Mouse (Mus musculus): ENCODE measurements around the gene Rgs14. TPM values are rescaled to one million over a fixed set of nuclear protein-coding genes. Genes with fewer than 3 reads are reported as not detected.

Rgs14 gene
- polyA plus RNA-seq, 1 experiment: 14.6 TPM

- Histone ChIP-seq H3K4me3 (ENCODE audit: low read depth, low read length) (no peak overlapping the region), H3K36me3 (ENCODE audit: control insufficient read depth, insufficient read depth, low read length) (peaks cover 70% of the 10 kb centered on the region), H3K27ac (ENCODE audit: insufficient read depth, low read depth, low read length) (no peak overlapping the region), H3K27me3 (ENCODE audit: control insufficient read depth, insufficient read depth, low read length) (no peaks in the 10 kb centered on the region), H3K4me1 (ENCODE audit: control insufficient read depth, insufficient read depth, insufficient read length, low read length) (no peaks in the 10 kb centered on the region)
- WGBS: 80% methylated on average over 11 of the region's 11 CpGs
- TF ChIP-seq CTCF (IDR thresholded peaks at IDR 0.05; ENCODE audit: extremely low read depth, insufficient read length, insufficient replicate concordance, low read depth, low read length): no peak
- TF ChIP-seq POLR2A (IDR thresholded peaks at IDR 0.05; ENCODE audit: low read depth, low read length): no peak
Measured at GRCm38 (mm10) chr13:55346745-55347144, 22.8 kb upstream of the Rgs14 start.

- Histone ChIP-seq H3K36me3 (ENCODE audit: control insufficient read depth, insufficient read depth, low read length) (peaks cover 32% of the 10 kb centered on the region), H3K27ac (ENCODE audit: insufficient read depth, low read depth, low read length) (no peak overlapping the region), H3K27me3 (ENCODE audit: control insufficient read depth, insufficient read depth, low read length) (no peaks in the 10 kb centered on the region), H3K4me3 (ENCODE audit: low read depth, low read length) (peak overlapping the region; percentile 39), H3K4me1 (ENCODE audit: control insufficient read depth, insufficient read depth, insufficient read length, low read length) (peaks cover 11% of the 10 kb centered on the region)
- TF ChIP-seq POLR2A (IDR thresholded peaks at IDR 0.05; ENCODE audit: low read depth, low read length) (no peak), CTCF (IDR thresholded peaks at IDR 0.05; ENCODE audit: extremely low read depth, insufficient read length, insufficient replicate concordance, low read depth, low read length) (no peak)
Measured at GRCm38 (mm10) chr13:55361145-55361544, 8.4 kb upstream of the Rgs14 start.

GRCm38 (mm10) chr13:55361974-55362452, 7.5 kb upstream of the Rgs14 start:
- no peak for TF ChIP-seq CTCF (IDR thresholded peaks at IDR 0.05; ENCODE audit: extremely low read depth, insufficient read length, insufficient replicate concordance, low read depth, low read length)
- WGBS: under 1% methylated on average over 32 of the region's 32 CpGs
- H3K4me1 ChIP-seq (ENCODE audit: control insufficient read depth, insufficient read depth, insufficient read length, low read length): peaks cover 11% of the 10 kb centered on the region
- H3K36me3 ChIP-seq (ENCODE audit: control insufficient read depth, insufficient read depth, low read length): peaks cover 26% of the 10 kb centered on the region
- no peaks in the 10 kb centered on the region for H3K27me3 ChIP-seq (ENCODE audit: control insufficient read depth, insufficient read depth, low read length)
- H3K27ac ChIP-seq (ENCODE audit: insufficient read depth, low read depth, low read length): peak overlapping the region; percentile 93
- peak overlapping the region; percentile 79 for H3K4me3 ChIP-seq (ENCODE audit: low read depth, low read length)

- Histone ChIP-seq H3K27me3 (ENCODE audit: control insufficient read depth, insufficient read depth, low read length) (no peaks in the 10 kb centered on the region), H3K4me3 (ENCODE audit: low read depth, low read length) (peak within 1 kb of the TSS; percentile 79), H3K4me1 (ENCODE audit: control insufficient read depth, insufficient read depth, insufficient read length, low read length) (peaks cover 11% of the 10 kb centered on the region), H3K27ac (ENCODE audit: insufficient read depth, low read depth, low read length) (peak within 1 kb of the TSS; percentile 93), H3K36me3 (ENCODE audit: control insufficient read depth, insufficient read depth, low read length) (peaks cover 23% of the 10 kb centered on the region)
- WGBS: under 1% methylated on average over 35 of the region's 35 CpGs
- TF ChIP-seq POLR2A (IDR thresholded peaks at IDR 0.05; ENCODE audit: low read depth, low read length): peak; percentile 88
- TF ChIP-seq CTCF (IDR thresholded peaks at IDR 0.05; ENCODE audit: extremely low read depth, insufficient read length, insufficient replicate concordance, low read depth, low read length): no peak
Measured at GRCm38 (mm10) chr13:55362453-55363060, 7.0 kb upstream of the Rgs14 start, which contains the start of gene Lman2. Gene Lman2, minus strand, starts transcription at chr13:55362783.

GRCm38 (mm10) chr13:55368401-55368800, 1.1 kb upstream of the Rgs14 start:
- Histone ChIP-seq H3K36me3 (ENCODE audit: control insufficient read depth, insufficient read depth, low read length) (no peaks in the 10 kb centered on the region), H3K4me1 (ENCODE audit: control insufficient read depth, insufficient read depth, insufficient read length, low read length) (peaks cover 43% of the 10 kb centered on the region), H3K27me3 (ENCODE audit: control insufficient read depth, insufficient read depth, low read length) (no peaks in the 10 kb centered on the region), H3K27ac (ENCODE audit: insufficient read depth, low read depth, low read length) (no peak overlapping the region), H3K4me3 (ENCODE audit: low read depth, low read length) (no peak overlapping the region)
- 72% methylated on average over 7 of the region's 7 CpGs for WGBS
- TF ChIP-seq POLR2A (IDR thresholded peaks at IDR 0.05; ENCODE audit: low read depth, low read length) (no peak), CTCF (IDR thresholded peaks at IDR 0.05; ENCODE audit: extremely low read depth, insufficient read length, insufficient replicate concordance, low read depth, low read length) (peak; percentile 47; the same call in 1 of the 2 replicates)

- H3K4me1 ChIP-seq (ENCODE audit: control insufficient read depth, insufficient read depth, insufficient read length, low read length): peaks cover 54% of the 10 kb centered on the region
- H3K4me3 ChIP-seq (ENCODE audit: low read depth, low read length): peak overlapping the region; percentile 65
- TF ChIP-seq POLR2A (IDR thresholded peaks at IDR 0.05; ENCODE audit: low read depth, low read length): no peak
- no peak for TF ChIP-seq CTCF (IDR thresholded peaks at IDR 0.05; ENCODE audit: extremely low read depth, insufficient read length, insufficient replicate concordance, low read depth, low read length)
- no peaks in the 10 kb centered on the region for H3K36me3 ChIP-seq (ENCODE audit: control insufficient read depth, insufficient read depth, low read length)
- WGBS: 34% methylated on average over 3 of the region's 3 CpGs
- no peaks in the 10 kb centered on the region for H3K27me3 ChIP-seq (ENCODE audit: control insufficient read depth, insufficient read depth, low read length)
- H3K27ac ChIP-seq (ENCODE audit: insufficient read depth, low read depth, low read length): peak overlapping the region; percentile 68
Measured at GRCm38 (mm10) chr13:55370234-55370633, 702 bp downstream of the Rgs14 start.

- TF ChIP-seq CTCF (IDR thresholded peaks at IDR 0.05; ENCODE audit: extremely low read depth, insufficient read length, insufficient replicate concordance, low read depth, low read length) (no peak), POLR2A (IDR thresholded peaks at IDR 0.05; ENCODE audit: low read depth, low read length) (no peak)
Measured at GRCm38 (mm10) chr13:55371007-55371681, 1.6 kb downstream of the Rgs14 start.

More at GRCm38 (mm10) chr13:55371007-55371681, 1.6 kb downstream of the Rgs14 start:
- Histone ChIP-seq H3K27me3 (ENCODE audit: control insufficient read depth, insufficient read depth, low read length) (no peaks in the 10 kb centered on the region), H3K27ac (ENCODE audit: insufficient read depth, low read depth, low read length) (no peak overlapping the region), H3K36me3 (ENCODE audit: control insufficient read depth, insufficient read depth, low read length) (no peaks in the 10 kb centered on the region), H3K4me3 (ENCODE audit: low read depth, low read length) (peak overlapping the region; percentile 25), H3K4me1 (ENCODE audit: control insufficient read depth, insufficient read depth, insufficient read length, low read length) (peaks cover 60% of the 10 kb centered on the region)
- 72% methylated on average over 8 of the region's 8 CpGs for WGBS
